ENCODE assay signal across 29 mouse cellular contexts in the genomic region with DNA sequence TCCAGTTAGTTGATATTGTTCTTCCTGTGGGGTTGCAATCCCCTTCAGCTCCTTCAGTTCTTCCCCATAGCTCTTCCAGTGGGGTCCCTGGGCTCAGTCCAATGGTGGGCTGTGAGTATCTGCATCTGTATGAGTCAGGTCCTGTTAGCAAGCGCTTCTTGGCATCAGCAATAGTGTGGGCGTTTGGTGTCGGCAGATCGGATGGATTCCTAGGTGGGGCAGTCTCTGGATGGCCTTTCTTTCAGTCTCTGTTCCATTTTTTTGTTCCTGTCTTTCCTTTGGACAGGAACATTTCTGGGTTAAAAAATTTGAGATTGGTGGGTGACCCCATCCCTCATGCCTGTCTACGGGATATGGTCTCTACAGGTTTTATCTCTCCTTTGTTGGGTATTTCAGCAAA. TPM values are rescaled to one million over a fixed set of nuclear protein-coding genes. Genes with fewer than 3 reads are reported as not detected.
"Had no signal": no experiment of that assay in that cellular context is flagged by ENCODE, and none has a peak within 500 bp of the region (broad histone marks: within the 10 kb centered on the region; RNA-seq: fewer than 3 reads in every experiment).

No protein-coding gene starts in this region.

- H3K36me3 ChIP-seq: limb, embryonic 10.5 days; limb, embryonic 12.5 days; limb, embryonic 13.5 days; limb, embryonic 15.5 days; liver, embryonic 12.5 days; liver, embryonic 13.5 days; liver, embryonic 15.5 days; lung, embryonic 15.5 days; midbrain, embryonic 10.5 days; midbrain, embryonic 12.5 days; midbrain, embryonic 13.5 days; midbrain, embryonic 15.5 days; neural tube, embryonic 12.5 days; neural tube, embryonic 13.5 days had no signal

- H3K27me3 ChIP-seq: limb, embryonic 12.5 days; limb, embryonic 13.5 days; limb, embryonic 15.5 days; liver, embryonic 12.5 days; liver, embryonic 13.5 days; liver, embryonic 15.5 days; lung, embryonic 15.5 days; megakaryocyte, embryonic 14.5 days; midbrain, embryonic 12.5 days; midbrain, embryonic 13.5 days; midbrain, embryonic 15.5 days; neural tube, embryonic 12.5 days; neural tube, embryonic 13.5 days had no signal

- DNase-seq: left cerebral cortex, postnatal 4 days; liver; liver, embryonic 13.5 days; lung, adult 2 months; lung, embryonic 14.5 days; lung, postnatal 10 days; lung, postnatal 14 days; lung, postnatal 4 days; midbrain, embryonic 14.5 days had no signal

- H3K27ac ChIP-seq: limb, embryonic 10.5 days; limb, embryonic 12.5 days; limb, embryonic 13.5 days; limb, embryonic 15.5 days; liver, embryonic 12.5 days; liver, embryonic 13.5 days; liver, embryonic 14.5 days; liver, embryonic 15.5 days; lung, embryonic 15.5 days; macrophage; midbrain, embryonic 10.5 days; midbrain, embryonic 12.5 days; midbrain, embryonic 13.5 days; midbrain, embryonic 15.5 days; neural tube, embryonic 12.5 days; neural tube, embryonic 13.5 days had no signal

- H3K9ac ChIP-seq: limb, embryonic 12.5 days; limb, embryonic 13.5 days; limb, embryonic 15.5 days; liver, embryonic 12.5 days; liver, embryonic 13.5 days; liver, embryonic 14.5 days; liver, embryonic 15.5 days; lung, embryonic 14.5 days; lung, embryonic 15.5 days; midbrain, embryonic 12.5 days; midbrain, embryonic 13.5 days; midbrain, embryonic 15.5 days; neural tube, embryonic 12.5 days; neural tube, embryonic 13.5 days had no signal

- H3K4me3 ChIP-seq: limb, embryonic 10.5 days; limb, embryonic 12.5 days; limb, embryonic 13.5 days; limb, embryonic 15.5 days; liver, embryonic 12.5 days; liver, embryonic 13.5 days; liver, embryonic 15.5 days; lung, embryonic 15.5 days; megakaryocyte, embryonic 14.5 days; midbrain, embryonic 10.5 days; midbrain, embryonic 12.5 days; midbrain, embryonic 13.5 days; midbrain, embryonic 15.5 days; myocyte; neural tube, embryonic 12.5 days; neural tube, embryonic 13.5 days had no signal

- H3K4me2 ChIP-seq: limb, embryonic 12.5 days; limb, embryonic 13.5 days; limb, embryonic 15.5 days; liver, embryonic 11.5 days; liver, embryonic 12.5 days; liver, embryonic 13.5 days; liver, embryonic 15.5 days; lung, embryonic 14.5 days; lung, embryonic 15.5 days; midbrain, embryonic 11.5 days; midbrain, embryonic 12.5 days; midbrain, embryonic 13.5 days; midbrain, embryonic 15.5 days; neural tube, embryonic 12.5 days; neural tube, embryonic 13.5 days had no signal

- ATAC-seq: liver, embryonic 12.5 days; midbrain, embryonic 13.5 days; midbrain, embryonic 15.5 days; midbrain, embryonic 16.5 days had no signal

- H3K9me3 ChIP-seq: limb, embryonic 10.5 days; limb, embryonic 12.5 days; limb, embryonic 13.5 days; limb, embryonic 15.5 days; liver, embryonic 12.5 days; liver, embryonic 13.5 days; liver, embryonic 15.5 days; lung, embryonic 15.5 days; megakaryocyte, embryonic 14.5 days; midbrain, embryonic 10.5 days; midbrain, embryonic 12.5 days; midbrain, embryonic 13.5 days; midbrain, embryonic 15.5 days; neural tube, embryonic 12.5 days; neural tube, embryonic 13.5 days had no signal

- H3K4me1 ChIP-seq: limb, embryonic 10.5 days; limb, embryonic 12.5 days; limb, embryonic 13.5 days; limb, embryonic 15.5 days; liver, embryonic 12.5 days; liver, embryonic 13.5 days; liver, embryonic 15.5 days; lung, embryonic 15.5 days; midbrain, embryonic 10.5 days; midbrain, embryonic 12.5 days; midbrain, embryonic 13.5 days; midbrain, embryonic 15.5 days; neural tube, embryonic 12.5 days had no signal

RNA-seq across cellular contexts. Expression of a gene that starts 18.5 kb away (rescaled TPM):
- polyA plus RNA-seq: myocyte had no signal
